Mouse (Mus musculus) midbrain, postnatal 0 days (tissue): ENCODE data around the gene Bicdl1. TPM values are rescaled to one million over a fixed set of nuclear protein-coding genes. Genes with fewer than 3 reads are reported as not detected.
A peak's percentile ranks its signal among the peaks of the same experiment; 100 is the strongest.

Experiments used
- ATAC-seq: fragments of 200-750 bp; cut with Nextera tagmentation; 2 replicates; pipeline ENCODE4 v1.8.0; 2017; ENCODE audit warnings: moderate number of reproducible peaks, mild to moderate bottlenecking, moderate TSS enrichment, moderate library complexity; ENCODE audit not compliant: low FRiP score
- DNase-seq: peaks from one replicate; pipeline ENCODE4 v3.0.0-alpha.2; 2015; ENCODE audit warnings: low spot score
- H3K27ac ChIP-seq: fragments of 300-500 bp; sonication (generic); 2 replicates; pipeline ENCODE4 v1.5.1; 2014; ENCODE audit warnings: low read depth, mild to moderate bottlenecking, low read length, mixed read lengths
- H3K27me3 ChIP-seq: fragments of 300-500 bp; sonication (generic); 2 replicates; pipeline ENCODE4 v1.6.1; 2014; ENCODE audit warnings: low read length, control low read depth, mixed read lengths; ENCODE audit not compliant: insufficient read depth
- H3K36me3 ChIP-seq: fragments of 300-500 bp; sonication (generic); 2 replicates; pipeline ENCODE4 v1.6.1; 2014; ENCODE audit warnings: low read length, control low read depth, mixed read lengths; ENCODE audit not compliant: insufficient read depth
- H3K4me1 ChIP-seq: fragments of 300-500 bp; sonication (generic); 2 replicates; pipeline ENCODE4 v1.6.1; 2014; ENCODE audit warnings: mild to moderate bottlenecking, control low read depth, antibody characterized with exemption, low read length, mixed read lengths; ENCODE audit not compliant: insufficient read depth
- H3K4me2 ChIP-seq: fragments of 300-500 bp; sonication (generic); 2 replicates; pipeline ENCODE4 v1.6.1; 2014; ENCODE audit warnings: low read depth, mild to moderate bottlenecking, low read length, mixed read lengths; ENCODE audit not compliant: poor library complexity, severe bottlenecking
- H3K4me3 ChIP-seq: fragments of 300-500 bp; sonication (generic); 2 replicates; pipeline ENCODE4 v1.5.1; 2014; ENCODE audit warnings: low read depth, mild to moderate bottlenecking, low read length, moderate library complexity
- H3K9ac ChIP-seq: fragments of 300-500 bp; sonication (generic); replicated peaks from 2 replicates; pipeline ENCODE4 v1.6.1; 2014; ENCODE audit warnings: mild to moderate bottlenecking, low read length, moderate library complexity, mixed read lengths; ENCODE audit not compliant: poor library complexity, severe bottlenecking
- H3K9me3 ChIP-seq: fragments of 300-500 bp; sonication (generic); 2 replicates; pipeline ENCODE4 v1.6.1; 2016; ENCODE audit warnings: low read length, control low read depth
- CTCF ChIP-seq: IDR thresholded peaks from 2 replicates; pipeline ENCODE4 v1.5.1; 2016; ENCODE audit warnings: antibody characterized with exemption, mild to moderate bottlenecking
- WGBS: fragments of 180-500 bp; shearing (Covaris S2); extraction: QIAGEN DNeasy Blood & Tissue Kit; methylation state at CpG from one replicate; pipeline ENCODE4 v1.1.7; 2014; 5-methylcytosine and 5-hydroxymethylcytosine counted together
- polyA plus RNA-seq: library from polyadenylated mRNA; unstranded; fragments of >200 nt; fragmentation: Nextera tagmentation; extraction: Ambion mirVana; gene quantifications from 2 replicates; pipeline ENCODE4 v1.2.1, GENCODE M21; 2015
- total RNA-seq: library from RNA; depleted of rRNA; stranded (reverse); fragments of >200 nt; gene quantifications from 2 replicates; pipeline ENCODE4 v1.2.3, GENCODE M21; 2014

Bicdl1 gene
- total and polyA plus RNA-seq, 2 experiments from 2014 or later: 34.4 to 185 TPM

DNA sequence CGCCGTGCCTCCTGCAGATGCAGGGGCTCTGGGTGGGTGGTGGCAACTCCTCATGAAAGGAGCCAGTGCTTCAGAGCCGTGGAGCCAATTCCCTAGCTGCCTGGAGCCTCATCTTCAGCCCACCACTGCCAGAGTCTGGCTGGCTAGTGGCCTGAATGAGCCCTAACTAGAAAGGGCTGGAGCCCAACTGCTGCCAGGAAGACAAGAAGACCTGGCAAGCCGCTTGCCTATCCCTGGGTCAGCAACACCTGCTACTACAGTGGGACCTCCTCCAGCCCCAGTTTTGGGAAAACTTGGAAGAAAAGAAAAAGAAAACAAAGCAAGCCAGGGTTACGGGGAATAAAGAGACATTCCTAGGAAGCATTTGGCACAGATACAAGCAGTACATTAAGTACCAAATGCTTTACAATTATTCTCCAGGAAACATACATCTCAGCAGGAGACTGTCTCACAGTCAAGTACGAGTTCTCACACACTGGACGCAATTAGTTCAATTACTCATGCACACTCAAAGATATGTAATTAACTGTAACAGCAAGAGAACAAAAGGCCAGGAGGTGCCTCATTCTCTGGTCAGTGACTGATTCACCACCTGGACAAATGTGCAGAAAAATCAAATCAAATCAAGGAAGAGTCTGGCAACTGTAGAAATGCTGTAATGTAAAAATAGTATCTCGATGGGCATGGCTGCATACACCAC is 64.9 kb downstream of the Bicdl1 start:
- Histone ChIP-seq H3K9ac (no peak overlapping the region), H3K27me3 (no peaks in the 10 kb centered on the region), H3K9me3 (no peaks in the 10 kb centered on the region), H3K4me1 (no peaks in the 10 kb centered on the region), H3K4me2 (no peak overlapping the region), H3K36me3 (peaks cover 4% of the 10 kb centered on the region), H3K27ac (no peak overlapping the region; the same call in 1 of the 2 replicates), H3K4me3 (no peak overlapping the region)
- DNase-seq (peak; percentile 78), ATAC-seq (no peak)
- TF ChIP-seq CTCF: no peak
- WGBS: 50% methylated on average over 8 of the region's 8 CpGs

DNA sequence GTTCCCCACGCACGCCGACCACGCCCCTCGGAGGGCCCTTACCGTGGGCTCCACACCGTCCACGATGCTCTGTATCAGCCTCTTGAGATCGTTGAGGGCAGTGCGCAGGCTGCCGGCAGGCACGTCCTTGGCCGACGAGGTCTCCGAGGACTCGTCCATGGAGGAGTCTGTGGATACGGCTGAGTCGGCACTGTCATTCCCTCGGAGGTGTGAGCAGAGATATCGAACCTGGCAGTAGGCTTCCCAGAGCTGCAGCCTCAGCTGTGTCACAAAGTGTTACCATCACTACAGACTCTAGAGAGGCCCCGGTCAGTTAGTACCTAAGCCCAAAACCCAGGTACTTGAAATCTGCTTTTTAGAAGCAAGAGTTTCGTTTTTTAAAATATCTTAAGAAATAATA is 68.8 kb downstream of the Bicdl1 start:
- H3K27ac ChIP-seq: no peak overlapping the region
- DNase-seq (no peak), ATAC-seq (no peak)
- TF ChIP-seq CTCF: no peak
- 78% methylated on average over 22 of the region's 22 CpGs for WGBS
- H3K9me3 ChIP-seq: no peaks in the 10 kb centered on the region
- no peak overlapping the region for H3K4me3 ChIP-seq
- no peak overlapping the region for H3K4me2 ChIP-seq
- no peak overlapping the region for H3K9ac ChIP-seq
- H3K27me3 ChIP-seq: no peaks in the 10 kb centered on the region
- no peaks in the 10 kb centered on the region for H3K4me1 ChIP-seq
- peaks cover 22% of the 10 kb centered on the region for H3K36me3 ChIP-seq

DNA sequence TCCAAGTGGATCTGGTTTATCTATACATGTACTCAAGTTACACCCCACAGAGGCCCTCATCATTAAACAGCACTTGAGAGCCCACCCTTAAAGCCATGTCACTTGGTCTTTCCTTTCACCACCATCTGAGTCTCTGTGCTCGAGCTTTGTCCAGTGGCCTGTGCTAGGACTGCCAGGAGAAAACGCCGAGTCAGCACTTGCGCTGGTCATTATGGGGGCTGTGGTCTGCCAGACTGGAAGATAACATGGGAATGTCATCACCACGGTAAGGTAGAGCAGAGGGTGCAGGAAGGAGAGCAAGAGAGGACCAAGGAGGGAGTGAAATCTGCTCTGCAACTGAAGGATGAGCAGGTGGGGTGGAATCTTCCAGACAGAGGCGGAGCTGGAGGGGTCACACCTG is 73.1 kb downstream of the Bicdl1 start:
- 92% methylated on average over 6 of the region's 6 CpGs for WGBS
- Histone ChIP-seq H3K4me2 (no peak overlapping the region), H3K27me3 (no peaks in the 10 kb centered on the region), H3K36me3 (peaks cover 31% of the 10 kb centered on the region), H3K4me3 (no peak overlapping the region), H3K9me3 (no peaks in the 10 kb centered on the region), H3K9ac (no peak overlapping the region), H3K4me1 (no peaks in the 10 kb centered on the region), H3K27ac (no peak overlapping the region)
- TF ChIP-seq CTCF: no peak
- no peak for DNase-seq
- no peak for ATAC-seq

DNA sequence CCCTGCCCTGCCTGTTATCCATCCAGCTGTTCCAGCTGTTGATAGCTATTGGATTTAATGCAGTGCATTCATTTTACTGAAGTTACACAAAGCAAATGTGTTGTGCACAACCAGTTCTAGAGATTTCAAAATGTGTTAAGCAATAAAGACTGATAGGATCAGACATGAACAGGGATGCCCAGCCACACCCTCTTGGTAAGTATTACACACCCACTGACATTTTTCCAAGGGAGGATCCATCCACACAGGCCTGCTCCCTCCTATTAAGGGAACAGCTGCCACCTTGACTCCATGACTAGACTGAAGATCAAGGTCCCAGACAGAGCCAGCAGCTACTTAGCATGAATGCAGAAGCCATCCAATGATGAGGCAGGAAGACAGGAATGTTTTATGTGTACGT is 74.2 kb downstream of the Bicdl1 start:
- H3K4me2 ChIP-seq: no peak overlapping the region
- no peak for ATAC-seq
- H3K36me3 ChIP-seq: peaks cover 27% of the 10 kb centered on the region
- no peaks in the 10 kb centered on the region for H3K9me3 ChIP-seq
- no peak overlapping the region for H3K9ac ChIP-seq
- WGBS: 91% methylated on average over 1 of the region's 1 CpGs
- H3K27me3 ChIP-seq: no peaks in the 10 kb centered on the region
- H3K27ac ChIP-seq: no peak overlapping the region
- DNase-seq: no peak
- no peak overlapping the region for H3K4me3 ChIP-seq
- H3K4me1 ChIP-seq: peaks cover 3% of the 10 kb centered on the region; the same call in 1 of the 2 replicates
- no peak for TF ChIP-seq CTCF

DNA sequence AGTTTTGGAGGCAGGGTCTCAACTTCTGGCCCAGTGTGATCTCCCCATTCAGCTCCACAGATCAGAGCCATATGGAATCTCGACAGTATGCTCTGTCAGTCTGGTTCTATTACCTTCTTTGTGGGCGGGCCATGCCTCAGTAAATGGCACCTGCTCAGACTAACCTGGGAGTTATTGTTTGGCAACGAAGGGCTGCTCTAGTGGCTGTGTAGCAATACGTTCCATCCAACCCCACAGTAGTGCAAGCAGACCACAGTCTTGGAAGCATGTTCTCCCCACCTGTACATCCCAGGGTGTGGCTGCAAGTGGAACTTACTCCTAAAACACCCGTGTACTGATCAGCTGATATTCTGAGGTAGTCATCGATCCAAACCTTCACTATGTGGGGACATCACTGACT is 74.7 kb downstream of the Bicdl1 start:
- Histone ChIP-seq H3K27ac (no peak overlapping the region), H3K4me1 (peaks cover 8% of the 10 kb centered on the region; the same call in 1 of the 2 replicates), H3K4me3 (no peak overlapping the region), H3K9me3 (no peaks in the 10 kb centered on the region), H3K27me3 (no peaks in the 10 kb centered on the region), H3K9ac (no peak overlapping the region), H3K4me2 (no peak overlapping the region), H3K36me3 (peaks cover 27% of the 10 kb centered on the region)
- ATAC-seq (no peak), DNase-seq (no peak)
- TF ChIP-seq CTCF: no peak
- 79% methylated on average over 6 of the region's 6 CpGs for WGBS

DNA sequence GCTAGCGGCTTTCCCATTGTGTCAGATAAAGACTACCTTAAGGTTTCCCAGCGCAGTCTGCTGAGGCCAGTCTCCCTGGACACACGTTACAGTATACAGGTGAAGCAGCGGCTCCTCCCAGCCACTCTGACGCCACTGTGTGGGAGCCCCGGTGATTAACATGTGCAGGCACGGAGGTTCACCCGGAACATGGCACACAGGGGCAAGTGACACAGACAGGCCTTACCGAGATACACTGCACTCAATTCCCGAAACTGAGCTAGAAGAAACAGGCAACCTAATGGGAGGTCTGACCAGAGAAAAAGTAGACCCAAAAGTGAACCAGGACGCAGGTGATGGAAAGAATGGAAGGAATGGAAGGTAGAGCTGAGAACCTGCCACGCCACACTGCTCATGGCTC is 77.6 kb downstream of the Bicdl1 start:
- Histone ChIP-seq H3K36me3 (peaks cover 30% of the 10 kb centered on the region), H3K27ac (peak overlapping the region; percentile 32; the same call in 1 of the 2 replicates), H3K9ac (no peak overlapping the region), H3K4me3 (no peak overlapping the region), H3K27me3 (no peaks in the 10 kb centered on the region), H3K4me1 (peaks cover 8% of the 10 kb centered on the region; the same call in 1 of the 2 replicates), H3K4me2 (no peak overlapping the region), H3K9me3 (no peaks in the 10 kb centered on the region)
- no peak for TF ChIP-seq CTCF
- ATAC-seq: no peak
- no peak for DNase-seq
- WGBS: 91% methylated on average over 12 of the region's 12 CpGs
